Mouse (Mus musculus) cortical plate, adult 2 months (tissue): ENCODE measurements at regions not wholly inside any gene's neighbourhood (a gene's known extent, or its start where the extent isn't known, plus 50 kb on each side); places are given as distances from the start of the nearest gene placed in this dataset.

Experiments used
- CTCF ChIP-seq: fragments of 200-500 bp; IDR thresholded peaks from 2 replicates; pipeline ENCODE4 v1.5.1; 2011; ENCODE audit warnings: mild to moderate bottlenecking, control low read depth, low read length; ENCODE audit not compliant: insufficient read depth; ENCODE audit errors: extremely low read depth
- POLR2A ChIP-seq: fragments of 200-500 bp; IDR thresholded peaks from 2 replicates; pipeline ENCODE4 v1.6.1; 2011; ENCODE audit warnings: mild to moderate bottlenecking, low read length, control low read depth; ENCODE audit not compliant: insufficient read depth; ENCODE audit errors: extremely low read depth

- peak; percentile 48 for TF ChIP-seq CTCF
- TF ChIP-seq POLR2A = no peak
These were observed 76.7 kb upstream of the Shisa3 start for GRCm38 (mm10) chr5:67530957-67531356.
